Mouse (Mus musculus): Measurements from ENCODE around the gene Cct4.
A peak's percentile ranks its signal among the peaks of the same experiment; 100 is the strongest.

GRCm38 (mm10) chr11:22965503-22965902 lies 24.8 kb upstream of the Cct4 start:
- TF ChIP-seq CTCF (IDR thresholded peaks at IDR 0.05; ENCODE audit: low read depth): peak; percentile 62
- TF ChIP-seq EP300 (optimal IDR thresholded peaks at IDR 0.05): no peak

Measured in stomach, postnatal 0 days (tissue).